Mouse (Mus musculus): ENCODE measurements around the gene Dirc2. TPM values are rescaled to one million over a fixed set of nuclear protein-coding genes. Genes with fewer than 3 reads are reported as not detected.

Dirc2 gene
- polyA plus RNA-seq, 1 experiment from 2014 or later = 16.7 TPM

DNA sequence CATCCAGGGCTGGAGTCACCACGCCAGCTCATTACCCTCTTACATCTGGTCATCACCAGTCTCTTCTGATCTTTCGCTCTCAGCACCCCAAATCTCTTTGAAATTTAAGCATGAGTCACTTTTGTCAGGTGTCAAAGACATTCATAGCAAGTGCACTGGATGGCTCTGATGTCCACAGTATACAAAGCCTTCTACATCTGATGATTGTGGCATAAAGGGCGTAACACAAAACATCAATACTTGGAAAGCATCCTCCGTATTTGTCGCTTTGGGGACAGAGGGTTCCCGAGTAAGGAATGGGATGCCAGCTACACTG lies 729 bp downstream of the Dirc2 start:
- Histone ChIP-seq H3K4me3 (ENCODE audit: low read depth, low read length) (peak overlapping the region; percentile 79), H3K36me3 (ENCODE audit: control insufficient read depth, insufficient read depth, low read length) (no peaks in the 10 kb centered on the region), H3K27ac (ENCODE audit: low read length) (no peak overlapping the region), H3K4me1 (ENCODE audit: control insufficient read depth, insufficient read depth, low read length) (peaks cover 21% of the 10 kb centered on the region), H3K9me3 (ENCODE audit: control insufficient read depth, low read depth, low read length) (no peaks in the 10 kb centered on the region), H3K4me2 (replicated peaks; ENCODE audit: low read depth, low read length) (peak overlapping the region; percentile 95), H3K27me3 (ENCODE audit: control insufficient read depth, insufficient read depth, low read length) (no peaks in the 10 kb centered on the region), H3K9ac (replicated peaks; ENCODE audit: low read depth, low read length) (peak overlapping the region; percentile 84)
- WGBS = 23% methylated on average over 6 of the region's 6 CpGs
- ATAC-seq (ENCODE audit: insufficient number of reproducible peaks, insufficient read depth, low FRiP score, low read depth) = no peak

DNA sequence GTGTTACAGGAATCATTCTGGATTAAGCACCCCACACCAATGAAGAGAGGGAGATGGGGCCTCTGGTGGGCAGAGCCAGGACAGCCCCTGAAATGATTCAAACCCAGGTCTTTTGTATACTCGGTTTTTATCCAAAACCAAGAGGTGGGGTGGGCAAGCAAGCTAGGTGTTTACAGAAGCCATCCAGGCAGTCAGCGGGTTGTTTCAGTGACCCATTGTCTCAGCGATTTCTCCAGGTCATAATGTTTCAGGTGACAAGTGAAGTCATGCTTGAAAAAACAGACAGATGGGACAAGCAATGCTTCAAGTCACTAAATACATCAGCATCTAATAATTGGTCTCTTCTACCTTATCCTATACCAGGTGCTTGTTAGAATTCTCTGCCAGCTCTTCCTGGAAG lies 2.8 kb downstream of the Dirc2 start:
- ATAC-seq (ENCODE audit: insufficient number of reproducible peaks, insufficient read depth, low FRiP score, low read depth) = no peak
- H3K9ac ChIP-seq (replicated peaks; ENCODE audit: low read depth, low read length) = no peak overlapping the region
- H3K36me3 ChIP-seq (ENCODE audit: control insufficient read depth, insufficient read depth, low read length) = no peaks in the 10 kb centered on the region
- no peak overlapping the region for H3K4me2 ChIP-seq (replicated peaks; ENCODE audit: low read depth, low read length)
- no peaks in the 10 kb centered on the region for H3K27me3 ChIP-seq (ENCODE audit: control insufficient read depth, insufficient read depth, low read length)
- 70% methylated on average over 3 of the region's 3 CpGs for WGBS
- H3K27ac ChIP-seq (ENCODE audit: low read length) = no peak overlapping the region
- H3K9me3 ChIP-seq (ENCODE audit: control insufficient read depth, low read depth, low read length) = no peaks in the 10 kb centered on the region
- no peak overlapping the region for H3K4me3 ChIP-seq (ENCODE audit: low read depth, low read length)
- H3K4me1 ChIP-seq (ENCODE audit: control insufficient read depth, insufficient read depth, low read length) = peaks cover 21% of the 10 kb centered on the region

DNA sequence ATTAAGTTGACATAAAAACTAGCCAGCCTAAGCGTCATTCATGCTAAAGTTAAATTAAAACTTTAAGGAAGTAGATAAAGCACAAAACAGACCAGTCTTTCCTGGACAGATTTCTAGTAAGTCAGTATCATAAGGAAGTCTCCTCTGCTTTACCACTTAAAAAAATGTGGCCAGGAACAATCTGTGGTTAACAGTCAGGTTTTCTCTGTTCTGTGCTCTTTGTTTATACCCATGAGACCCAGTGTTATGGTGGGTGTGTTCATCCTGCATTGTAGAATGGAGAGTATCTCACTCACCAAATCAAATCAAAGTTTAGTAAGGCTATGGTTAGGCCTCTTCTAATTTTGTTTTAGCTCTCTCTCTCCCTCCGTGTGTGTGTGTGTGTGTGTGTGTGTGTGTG lies 3.7 kb downstream of the Dirc2 start:
- Histone ChIP-seq H3K9me3 (ENCODE audit: control insufficient read depth, low read depth, low read length) (no peaks in the 10 kb centered on the region), H3K27me3 (ENCODE audit: control insufficient read depth, insufficient read depth, low read length) (no peaks in the 10 kb centered on the region), H3K4me1 (ENCODE audit: control insufficient read depth, insufficient read depth, low read length) (peaks cover 14% of the 10 kb centered on the region; the same call in 1 of the 2 replicates), H3K4me3 (ENCODE audit: low read depth, low read length) (no peak overlapping the region), H3K27ac (ENCODE audit: low read length) (no peak overlapping the region), H3K9ac (replicated peaks; ENCODE audit: low read depth, low read length) (no peak overlapping the region), H3K4me2 (replicated peaks; ENCODE audit: low read depth, low read length) (no peak overlapping the region), H3K36me3 (ENCODE audit: control insufficient read depth, insufficient read depth, low read length) (no peaks in the 10 kb centered on the region)
- 77% methylated on average over 2 of the region's 2 CpGs for WGBS
- no peak for ATAC-seq (ENCODE audit: insufficient number of reproducible peaks, insufficient read depth, low FRiP score, low read depth)

DNA sequence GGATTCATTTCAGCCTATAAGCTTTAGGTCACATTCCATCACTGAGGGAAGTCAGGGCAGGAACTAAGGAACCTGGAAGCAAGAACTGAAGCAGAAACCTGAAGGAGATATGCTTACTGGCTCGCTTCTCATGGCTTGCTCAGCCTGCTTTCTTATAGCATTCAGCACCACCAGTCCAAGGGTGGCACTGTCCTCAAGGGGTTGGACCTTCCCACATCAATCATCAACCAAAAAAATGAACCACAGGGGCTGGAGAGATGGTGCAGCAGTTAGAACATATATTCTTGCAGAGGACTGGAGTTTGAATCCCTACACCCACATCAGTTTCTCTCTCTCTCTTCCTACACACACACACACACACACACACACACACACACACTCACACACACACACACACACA lies 4.2 kb downstream of the Dirc2 start:
- Histone ChIP-seq H3K27ac (ENCODE audit: low read length) (no peak overlapping the region), H3K4me2 (replicated peaks; ENCODE audit: low read depth, low read length) (no peak overlapping the region), H3K27me3 (ENCODE audit: control insufficient read depth, insufficient read depth, low read length) (no peaks in the 10 kb centered on the region), H3K36me3 (ENCODE audit: control insufficient read depth, insufficient read depth, low read length) (no peaks in the 10 kb centered on the region), H3K4me3 (ENCODE audit: low read depth, low read length) (no peak overlapping the region), H3K9me3 (ENCODE audit: control insufficient read depth, low read depth, low read length) (no peaks in the 10 kb centered on the region), H3K9ac (replicated peaks; ENCODE audit: low read depth, low read length) (no peak overlapping the region), H3K4me1 (ENCODE audit: control insufficient read depth, insufficient read depth, low read length) (peaks cover 14% of the 10 kb centered on the region; the same call in 1 of the 2 replicates)
- WGBS = 81% methylated on average over 1 of the region's 1 CpGs
- no peak for ATAC-seq (ENCODE audit: insufficient number of reproducible peaks, insufficient read depth, low FRiP score, low read depth)

DNA sequence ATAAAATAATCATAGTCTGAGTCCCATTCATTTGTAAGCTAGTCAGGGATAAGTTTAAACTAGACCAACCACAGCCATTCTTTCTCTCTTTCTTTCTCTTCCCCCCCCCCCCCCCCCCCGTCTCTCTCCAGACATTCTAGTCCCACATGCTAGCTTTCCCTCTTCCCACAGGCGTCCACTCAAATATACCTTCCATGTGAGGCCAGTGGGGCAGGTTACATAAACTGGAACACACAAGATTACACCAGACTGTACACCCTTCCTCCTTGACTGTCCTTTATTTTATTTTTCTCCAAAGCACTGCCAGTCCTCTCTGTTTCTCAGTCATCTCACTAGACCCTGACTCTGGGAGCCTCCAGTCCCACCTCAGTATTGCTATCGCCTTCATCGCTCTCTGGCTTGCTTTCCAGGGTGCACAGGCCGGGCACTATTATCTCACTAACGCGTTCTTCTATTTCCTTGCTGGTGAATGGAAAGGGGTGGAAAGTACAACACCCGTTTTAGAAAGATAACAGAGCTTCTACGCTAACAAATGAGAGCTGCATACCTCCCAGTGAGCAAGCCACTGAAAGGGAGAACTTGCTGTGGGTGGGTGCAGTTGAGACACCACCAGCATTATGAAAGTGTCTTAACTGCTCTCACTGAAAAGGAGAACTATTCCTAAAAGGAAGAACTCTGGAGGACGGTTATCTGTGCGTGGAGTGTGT lies 5.4 kb downstream of the Dirc2 start:
- H3K9ac ChIP-seq (replicated peaks; ENCODE audit: low read depth, low read length) = no peak overlapping the region
- no peak; the same call in 1 of the 2 replicates for ATAC-seq (ENCODE audit: insufficient number of reproducible peaks, insufficient read depth, low FRiP score, low read depth)
- 74% methylated on average over 11 of the region's 11 CpGs for WGBS
- H3K9me3 ChIP-seq (ENCODE audit: control insufficient read depth, low read depth, low read length) = no peaks in the 10 kb centered on the region
- H3K4me2 ChIP-seq (replicated peaks; ENCODE audit: low read depth, low read length) = no peak overlapping the region
- H3K4me3 ChIP-seq (ENCODE audit: low read depth, low read length) = no peak overlapping the region
- no peaks in the 10 kb centered on the region for H3K36me3 ChIP-seq (ENCODE audit: control insufficient read depth, insufficient read depth, low read length)
- H3K27ac ChIP-seq (ENCODE audit: low read length) = no peak overlapping the region
- no peaks in the 10 kb centered on the region for H3K27me3 ChIP-seq (ENCODE audit: control insufficient read depth, insufficient read depth, low read length)
- H3K4me1 ChIP-seq (ENCODE audit: control insufficient read depth, insufficient read depth, low read length) = peaks cover 9% of the 10 kb centered on the region; the same call in 1 of the 2 replicates

DNA sequence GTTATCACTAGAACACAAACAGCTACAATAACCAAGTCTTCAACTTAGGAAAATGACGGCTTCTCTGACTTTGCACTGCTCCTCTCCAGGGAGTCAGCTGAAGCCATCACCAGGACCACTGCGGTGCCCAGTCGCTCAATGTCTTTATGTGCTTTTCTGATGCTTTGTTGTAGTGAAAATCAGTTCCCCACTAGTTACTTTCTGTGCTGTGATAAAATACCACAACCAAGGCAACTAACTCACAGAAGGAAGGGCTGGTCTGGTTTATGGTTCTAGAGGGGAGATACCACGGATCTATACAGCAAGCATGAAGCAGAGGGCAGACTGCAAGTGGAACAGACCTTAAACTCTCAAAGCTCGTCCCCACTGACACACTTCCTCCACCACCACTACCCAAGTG lies 9.8 kb downstream of the Dirc2 start:
- no peak overlapping the region for H3K9ac ChIP-seq (replicated peaks; ENCODE audit: low read depth, low read length)
- 81% methylated on average over 5 of the region's 5 CpGs for WGBS
- no peak overlapping the region for H3K27ac ChIP-seq (ENCODE audit: low read length)
- no peaks in the 10 kb centered on the region for H3K27me3 ChIP-seq (ENCODE audit: control insufficient read depth, insufficient read depth, low read length)
- no peaks in the 10 kb centered on the region for H3K9me3 ChIP-seq (ENCODE audit: control insufficient read depth, low read depth, low read length)
- H3K4me2 ChIP-seq (replicated peaks; ENCODE audit: low read depth, low read length) = no peak overlapping the region
- no peaks in the 10 kb centered on the region for H3K4me1 ChIP-seq (ENCODE audit: control insufficient read depth, insufficient read depth, low read length)
- H3K36me3 ChIP-seq (ENCODE audit: control insufficient read depth, insufficient read depth, low read length) = no peaks in the 10 kb centered on the region
- ATAC-seq (ENCODE audit: insufficient number of reproducible peaks, insufficient read depth, low FRiP score, low read depth) = no peak
- no peak overlapping the region for H3K4me3 ChIP-seq (ENCODE audit: low read depth, low read length)

DNA sequence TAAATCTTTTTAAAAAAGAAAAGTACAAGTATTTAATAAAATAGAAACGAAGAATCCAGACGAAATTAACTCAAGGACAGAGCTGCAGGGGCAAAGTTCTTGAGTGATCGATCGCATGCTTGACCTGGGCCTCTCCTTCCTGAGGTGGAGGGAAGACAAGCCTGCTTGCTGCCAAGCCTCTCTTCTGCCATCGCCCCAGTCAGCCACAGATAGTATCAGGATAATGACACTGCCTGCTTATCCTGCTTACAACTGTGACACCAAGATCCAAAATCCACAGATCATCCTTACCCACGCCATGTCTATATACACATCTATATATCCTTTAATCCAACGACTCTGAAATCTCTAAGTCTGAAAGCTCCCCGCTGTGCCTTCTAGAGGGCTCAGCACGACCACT lies 12.5 kb downstream of the Dirc2 start:
- Histone ChIP-seq H3K9ac (replicated peaks; ENCODE audit: low read depth, low read length) (no peak overlapping the region), H3K9me3 (ENCODE audit: control insufficient read depth, low read depth, low read length) (no peaks in the 10 kb centered on the region), H3K4me3 (ENCODE audit: low read depth, low read length) (no peak overlapping the region), H3K36me3 (ENCODE audit: control insufficient read depth, insufficient read depth, low read length) (no peaks in the 10 kb centered on the region), H3K27me3 (ENCODE audit: control insufficient read depth, insufficient read depth, low read length) (no peaks in the 10 kb centered on the region), H3K4me2 (replicated peaks; ENCODE audit: low read depth, low read length) (no peak overlapping the region), H3K27ac (ENCODE audit: low read length) (no peak overlapping the region), H3K4me1 (ENCODE audit: control insufficient read depth, insufficient read depth, low read length) (no peaks in the 10 kb centered on the region)
- WGBS = 88% methylated on average over 9 of the region's 9 CpGs
- ATAC-seq (ENCODE audit: insufficient number of reproducible peaks, insufficient read depth, low FRiP score, low read depth) = no peak

DNA sequence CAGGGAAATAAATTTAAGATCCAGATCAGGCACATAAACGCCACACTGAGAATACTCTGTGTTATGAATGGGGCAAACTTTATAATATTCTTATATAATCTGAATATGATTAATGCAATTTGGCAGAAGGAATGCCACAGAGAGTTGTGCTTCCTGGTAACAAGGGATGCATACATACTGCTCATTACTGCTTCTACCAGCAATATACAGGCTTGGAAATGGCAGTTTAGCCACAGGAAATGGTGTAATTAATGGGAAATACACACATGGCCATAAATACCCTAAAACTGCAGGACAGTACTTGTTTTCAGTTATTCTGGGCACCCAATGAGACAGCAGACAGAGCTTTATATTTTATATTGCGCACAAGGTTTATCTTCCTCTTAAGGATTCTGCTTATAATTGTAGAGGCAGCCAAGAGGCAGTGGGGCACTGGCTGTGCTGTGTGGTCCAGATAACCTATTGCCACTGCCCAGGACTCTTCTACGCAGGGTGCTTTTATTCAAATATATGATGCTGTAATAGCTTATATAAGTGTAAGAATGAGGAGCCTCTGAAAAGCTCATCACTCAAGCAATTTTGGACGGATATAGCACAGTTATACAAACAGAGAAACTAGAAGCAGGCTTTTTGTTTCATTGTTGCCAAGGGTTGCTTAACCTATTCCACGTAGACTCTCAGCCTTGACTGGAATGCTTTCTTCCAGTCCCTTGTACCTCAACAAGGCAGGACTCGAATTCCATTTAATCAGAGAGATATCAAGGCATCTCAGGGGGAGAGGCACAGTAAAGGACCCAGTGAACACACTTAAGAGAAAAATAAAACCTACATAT lies 13.4 kb downstream of the Dirc2 start:
- no peak overlapping the region for H3K9ac ChIP-seq (replicated peaks; ENCODE audit: low read depth, low read length)
- no peaks in the 10 kb centered on the region for H3K9me3 ChIP-seq (ENCODE audit: control insufficient read depth, low read depth, low read length)
- H3K27ac ChIP-seq (ENCODE audit: low read length) = no peak overlapping the region
- no peaks in the 10 kb centered on the region for H3K27me3 ChIP-seq (ENCODE audit: control insufficient read depth, insufficient read depth, low read length)
- H3K36me3 ChIP-seq (ENCODE audit: control insufficient read depth, insufficient read depth, low read length) = no peaks in the 10 kb centered on the region
- 61% methylated on average over 6 of the region's 6 CpGs for WGBS
- no peak overlapping the region for H3K4me2 ChIP-seq (replicated peaks; ENCODE audit: low read depth, low read length)
- no peaks in the 10 kb centered on the region for H3K4me1 ChIP-seq (ENCODE audit: control insufficient read depth, insufficient read depth, low read length)
- no peak overlapping the region for H3K4me3 ChIP-seq (ENCODE audit: low read depth, low read length)
- ATAC-seq (ENCODE audit: insufficient number of reproducible peaks, insufficient read depth, low FRiP score, low read depth) = no peak
